Mouse (Mus musculus): ENCODE data around the gene Macrod1. TPM values are rescaled to one million over a fixed set of nuclear protein-coding genes. Genes with fewer than 3 reads are reported as not detected.

Gene Macrod1
- total and polyA plus RNA-seq, 3 experiments, result 0.60 TPM; not detected in 2

DNA sequence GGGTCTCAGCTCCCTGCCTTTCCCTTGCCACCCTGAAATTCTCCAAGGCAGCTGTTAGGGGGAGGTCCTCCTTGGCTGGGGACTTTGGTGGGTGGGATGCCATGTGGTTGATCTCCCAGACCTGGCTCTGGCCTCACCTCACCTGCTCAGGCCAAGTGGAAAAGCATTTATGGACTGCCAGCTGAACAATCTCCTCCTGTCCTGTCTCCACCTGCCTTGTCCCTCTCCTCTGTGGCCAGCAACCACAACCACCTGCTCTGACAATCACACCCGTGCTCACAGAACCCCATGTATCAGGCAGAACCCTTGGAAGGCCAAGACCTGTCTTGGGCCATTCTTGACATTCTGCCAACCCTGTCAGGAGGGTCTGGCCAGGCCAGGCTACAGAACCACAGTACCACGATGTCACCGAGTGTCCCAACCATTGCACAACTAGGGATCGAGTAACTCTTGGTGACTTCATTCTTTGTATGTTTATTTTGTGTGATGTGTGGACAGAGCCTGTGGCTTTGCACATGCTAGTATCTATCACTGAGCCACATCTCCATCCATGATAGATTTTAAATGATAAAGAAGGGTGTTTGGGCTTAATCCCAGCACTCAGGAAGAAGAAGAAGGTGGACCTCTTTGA lies 69.0 kb downstream of the Macrod1 start:
- TF ChIP-seq GATA2 (IDR thresholded peaks at IDR 0.05; ENCODE audit: borderline replicate concordance, low read depth, low read length) (no peak), GATA1 (IDR thresholded peaks at IDR 0.05; ENCODE audit: borderline replicate concordance, low read length) (no peak), CTCF (IDR thresholded peaks at IDR 0.05; ENCODE audit: low read depth, low read length) (no peak), TAL1 (conservative IDR thresholded peaks at IDR 0.05; ENCODE audit: low read depth, low read length) (no peak), POLR2AphosphoS5 (IDR thresholded peaks at IDR 0.05; ENCODE audit: insufficient replicate concordance, low read depth, low read length) (no peak)
- no peak overlapping the region for H3K4me3 ChIP-seq (ENCODE audit: low read depth, low read length)
- no peaks in the 10 kb centered on the region for H3K9me3 ChIP-seq (replicated peaks)
- H3K27me3 ChIP-seq (ENCODE audit: insufficient read depth, low read length), result peaks cover 15% of the 10 kb centered on the region
- no peaks in the 10 kb centered on the region for H3K36me3 ChIP-seq (replicated peaks)
- H3K4me1 ChIP-seq (ENCODE audit: insufficient read depth, low read depth, low read length), result no peaks in the 10 kb centered on the region
- ATAC-seq (ENCODE audit: extremely low read depth, insufficient number of reproducible peaks, low FRiP score, poor library complexity, severe bottlenecking) (no peak), DNase-seq (ENCODE audit: low spot score) (no peak)

DNA sequence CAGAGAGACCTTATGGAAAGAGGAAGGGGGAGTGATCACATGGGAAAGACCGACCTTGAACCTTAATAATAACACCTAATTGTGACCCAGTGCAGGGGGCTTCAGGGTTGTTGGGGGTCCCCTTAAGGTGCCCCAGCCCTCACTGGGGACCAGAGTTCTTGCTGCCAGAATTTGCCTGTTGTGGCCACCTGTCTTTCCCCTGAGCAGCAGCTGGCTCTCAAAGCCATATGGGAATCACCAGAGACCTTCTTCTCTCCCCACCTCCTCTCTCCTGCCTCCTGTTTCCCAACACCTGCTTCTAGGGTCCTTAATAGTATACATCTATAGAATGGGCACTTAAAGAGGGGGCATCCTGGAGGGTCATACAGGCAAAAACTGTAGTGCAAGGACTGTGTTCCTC lies 69.6 kb downstream of the Macrod1 start:
- Histone ChIP-seq H3K9me3 (replicated peaks) (no peaks in the 10 kb centered on the region), H3K27me3 (ENCODE audit: insufficient read depth, low read length) (peaks cover 16% of the 10 kb centered on the region), H3K4me3 (ENCODE audit: low read depth, low read length) (no peak overlapping the region), H3K36me3 (replicated peaks) (no peaks in the 10 kb centered on the region), H3K4me1 (ENCODE audit: insufficient read depth, low read depth, low read length) (no peaks in the 10 kb centered on the region)
- no peak for ATAC-seq (ENCODE audit: extremely low read depth, insufficient number of reproducible peaks, low FRiP score, poor library complexity, severe bottlenecking)
- DNase-seq (ENCODE audit: low spot score), result no peak
- TF ChIP-seq GATA2 (IDR thresholded peaks at IDR 0.05; ENCODE audit: borderline replicate concordance, low read depth, low read length) (no peak), POLR2AphosphoS5 (IDR thresholded peaks at IDR 0.05; ENCODE audit: insufficient replicate concordance, low read depth, low read length) (no peak), CTCF (IDR thresholded peaks at IDR 0.05; ENCODE audit: low read depth, low read length) (no peak), GATA1 (IDR thresholded peaks at IDR 0.05; ENCODE audit: borderline replicate concordance, low read length) (no peak), TAL1 (conservative IDR thresholded peaks at IDR 0.05; ENCODE audit: low read depth, low read length) (no peak)

DNA sequence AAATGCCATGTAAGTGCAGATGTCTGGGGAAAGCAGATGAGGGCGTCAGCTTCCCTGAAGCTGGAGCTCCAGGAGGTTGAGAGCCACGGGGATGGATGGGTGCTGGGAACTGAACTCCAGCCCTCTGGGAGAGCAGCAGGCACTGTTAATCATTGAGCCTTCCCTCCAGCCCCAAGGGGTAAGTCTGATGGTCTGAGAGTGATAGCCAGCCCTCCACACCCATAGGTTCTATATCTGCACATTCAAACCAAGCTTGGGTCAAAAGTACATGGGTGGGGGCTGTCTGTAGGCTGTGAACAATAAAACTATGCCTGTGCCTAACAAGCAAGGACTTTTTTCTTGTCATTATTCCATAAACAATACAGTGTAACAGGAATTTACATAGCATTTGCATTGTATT lies 70.3 kb downstream of the Macrod1 start:
- Histone ChIP-seq H3K4me3 (ENCODE audit: low read depth, low read length) (no peak overlapping the region), H3K36me3 (replicated peaks) (no peaks in the 10 kb centered on the region), H3K27me3 (ENCODE audit: insufficient read depth, low read length) (peaks cover 19% of the 10 kb centered on the region), H3K9me3 (replicated peaks) (no peaks in the 10 kb centered on the region), H3K4me1 (ENCODE audit: insufficient read depth, low read depth, low read length) (no peaks in the 10 kb centered on the region)
- no peak for ATAC-seq (ENCODE audit: extremely low read depth, insufficient number of reproducible peaks, low FRiP score, poor library complexity, severe bottlenecking)
- DNase-seq (ENCODE audit: low spot score), result no peak
- TF ChIP-seq GATA1 (IDR thresholded peaks at IDR 0.05; ENCODE audit: borderline replicate concordance, low read length) (no peak), GATA2 (IDR thresholded peaks at IDR 0.05; ENCODE audit: borderline replicate concordance, low read depth, low read length) (no peak), CTCF (IDR thresholded peaks at IDR 0.05; ENCODE audit: low read depth, low read length) (no peak), TAL1 (conservative IDR thresholded peaks at IDR 0.05; ENCODE audit: low read depth, low read length) (no peak), POLR2AphosphoS5 (IDR thresholded peaks at IDR 0.05; ENCODE audit: insufficient replicate concordance, low read depth, low read length) (no peak)

DNA sequence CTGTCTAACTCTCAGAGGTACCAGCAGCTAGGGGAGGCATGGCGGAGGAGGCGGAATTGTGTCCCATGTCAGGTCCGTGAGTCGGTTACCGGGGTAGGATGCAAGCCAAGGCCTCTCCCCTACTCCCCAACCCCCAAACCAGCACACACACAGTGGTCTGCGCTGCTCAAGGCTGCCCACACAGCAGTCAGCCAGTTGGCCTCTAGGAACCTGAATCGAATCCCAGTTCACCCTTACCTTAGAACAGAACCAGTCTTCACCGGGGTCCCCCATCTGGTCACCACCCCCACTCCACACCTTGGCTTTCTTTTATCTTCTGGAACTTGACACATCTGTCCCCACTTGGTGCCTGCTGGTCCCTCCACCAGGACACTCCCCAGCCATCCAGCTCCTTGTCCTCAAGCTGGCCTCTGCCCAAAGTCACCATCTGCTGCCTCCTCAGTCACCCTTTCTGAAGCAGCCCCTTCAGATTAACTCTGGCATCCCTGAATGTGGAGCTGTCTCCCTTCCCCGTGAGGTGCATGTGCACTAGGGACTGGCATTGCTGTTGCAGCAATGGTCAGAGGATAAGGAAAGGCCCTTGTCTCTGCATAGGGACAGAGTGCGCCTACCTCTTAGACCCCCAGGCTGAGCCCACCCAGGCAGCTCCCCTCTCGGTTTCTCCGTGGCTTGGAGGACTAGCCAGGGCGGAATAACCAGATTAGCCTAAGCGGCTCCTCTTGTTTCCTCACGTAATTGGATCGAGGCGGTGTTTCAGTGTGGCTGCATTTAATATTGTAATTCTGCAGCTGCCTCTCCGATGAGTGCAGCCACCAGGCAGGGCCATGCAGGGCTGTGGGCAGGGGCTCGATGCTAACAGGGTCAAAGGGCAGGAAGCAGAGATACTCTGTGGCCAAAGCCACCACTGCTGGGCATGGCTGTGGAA lies 72.2 kb downstream of the Macrod1 start:
- H3K27me3 ChIP-seq (ENCODE audit: insufficient read depth, low read length), result peaks cover 23% of the 10 kb centered on the region
- no peak overlapping the region for H3K4me3 ChIP-seq (ENCODE audit: low read depth, low read length)

DNA sequence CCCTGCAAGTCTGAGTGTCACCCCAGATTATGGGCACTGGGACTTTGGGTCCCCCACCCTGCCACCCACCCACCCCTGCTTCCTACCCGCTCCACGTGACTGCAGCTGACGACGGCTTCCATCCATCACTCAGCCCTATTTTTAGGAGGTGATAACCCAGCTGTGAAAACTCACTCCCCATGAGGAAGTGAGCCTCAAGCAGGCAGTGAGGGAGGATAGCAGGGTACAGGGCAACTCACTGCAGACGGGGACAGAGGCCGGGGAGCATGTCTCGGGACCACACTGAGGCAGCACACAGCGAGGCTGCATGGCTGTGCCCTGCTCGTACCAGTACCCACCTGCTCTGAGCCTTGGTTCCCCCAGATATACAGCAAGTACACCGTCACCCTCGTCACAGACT lies 73.7 kb downstream of the Macrod1 start:
- TF ChIP-seq CTCF (IDR thresholded peaks at IDR 0.05; ENCODE audit: low read depth, low read length), result no peak
- no peak for TF ChIP-seq TAL1 (conservative IDR thresholded peaks at IDR 0.05; ENCODE audit: low read depth, low read length)
- TF ChIP-seq GATA1 (IDR thresholded peaks at IDR 0.05; ENCODE audit: borderline replicate concordance, low read length), result no peak
- TF ChIP-seq GATA2 (IDR thresholded peaks at IDR 0.05; ENCODE audit: borderline replicate concordance, low read depth, low read length), result no peak
- no peak for TF ChIP-seq POLR2AphosphoS5 (IDR thresholded peaks at IDR 0.05; ENCODE audit: insufficient replicate concordance, low read depth, low read length)
- H3K4me3 ChIP-seq (ENCODE audit: low read depth, low read length), result no peak overlapping the region
- H3K4me1 ChIP-seq (ENCODE audit: insufficient read depth, low read depth, low read length), result no peaks in the 10 kb centered on the region
- H3K27me3 ChIP-seq (ENCODE audit: insufficient read depth, low read length), result peaks cover 31% of the 10 kb centered on the region
- H3K9me3 ChIP-seq (replicated peaks), result no peaks in the 10 kb centered on the region
- no peaks in the 10 kb centered on the region for H3K36me3 ChIP-seq (replicated peaks)
- DNase-seq (ENCODE audit: low spot score) (no peak), ATAC-seq (ENCODE audit: extremely low read depth, insufficient number of reproducible peaks, low FRiP score, poor library complexity, severe bottlenecking) (no peak)

More for the DNA sequence above, 72.2 kb downstream of the Macrod1 start:
- H3K9me3 ChIP-seq (replicated peaks), result no peaks in the 10 kb centered on the region
- no peak for ATAC-seq (ENCODE audit: extremely low read depth, insufficient number of reproducible peaks, low FRiP score, poor library complexity, severe bottlenecking)
- no peaks in the 10 kb centered on the region for H3K36me3 ChIP-seq (replicated peaks)
- no peak for TF ChIP-seq CTCF (IDR thresholded peaks at IDR 0.05; ENCODE audit: low read depth, low read length)
- no peak for TF ChIP-seq GATA1 (IDR thresholded peaks at IDR 0.05; ENCODE audit: borderline replicate concordance, low read length)
- no peak for TF ChIP-seq GATA2 (IDR thresholded peaks at IDR 0.05; ENCODE audit: borderline replicate concordance, low read depth, low read length)
- TF ChIP-seq POLR2AphosphoS5 (IDR thresholded peaks at IDR 0.05; ENCODE audit: insufficient replicate concordance, low read depth, low read length), result no peak
- no peak for TF ChIP-seq TAL1 (conservative IDR thresholded peaks at IDR 0.05; ENCODE audit: low read depth, low read length)
- H3K4me1 ChIP-seq (ENCODE audit: insufficient read depth, low read depth, low read length), result no peaks in the 10 kb centered on the region
- no peak for DNase-seq (ENCODE audit: low spot score)

DNA sequence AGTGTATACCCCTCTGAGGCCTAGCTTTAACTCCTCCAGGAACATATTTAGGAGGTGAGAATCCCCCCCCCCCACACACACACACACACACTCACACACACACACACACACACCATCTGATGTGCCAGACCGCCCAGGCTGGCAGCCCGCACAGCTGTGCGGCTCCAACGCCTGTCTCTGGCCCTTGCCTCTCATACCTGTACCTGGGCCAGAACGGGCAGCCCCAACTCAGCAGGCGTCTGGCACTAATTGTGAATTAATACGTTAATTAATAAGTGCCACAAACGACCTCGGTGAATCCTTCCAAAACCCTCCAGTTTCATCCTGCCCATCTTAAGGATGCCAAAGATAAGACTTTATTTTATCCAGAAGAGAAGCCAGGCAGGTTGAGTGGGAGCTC lies 76.8 kb downstream of the Macrod1 start:
- no peak overlapping the region for H3K4me3 ChIP-seq (ENCODE audit: low read depth, low read length)
- no peaks in the 10 kb centered on the region for H3K9me3 ChIP-seq (replicated peaks)
- ATAC-seq (ENCODE audit: extremely low read depth, insufficient number of reproducible peaks, low FRiP score, poor library complexity, severe bottlenecking), result no peak
- H3K27me3 ChIP-seq (ENCODE audit: insufficient read depth, low read length), result peaks cover 50% of the 10 kb centered on the region
- no peak for DNase-seq (ENCODE audit: low spot score)
- no peaks in the 10 kb centered on the region for H3K36me3 ChIP-seq (replicated peaks)
- no peaks in the 10 kb centered on the region for H3K4me1 ChIP-seq (ENCODE audit: insufficient read depth, low read depth, low read length)
- TF ChIP-seq GATA2 (IDR thresholded peaks at IDR 0.05; ENCODE audit: borderline replicate concordance, low read depth, low read length) (no peak), POLR2AphosphoS5 (IDR thresholded peaks at IDR 0.05; ENCODE audit: insufficient replicate concordance, low read depth, low read length) (no peak), GATA1 (IDR thresholded peaks at IDR 0.05; ENCODE audit: borderline replicate concordance, low read length) (no peak), TAL1 (conservative IDR thresholded peaks at IDR 0.05; ENCODE audit: low read depth, low read length) (no peak), CTCF (IDR thresholded peaks at IDR 0.05; ENCODE audit: low read depth, low read length) (no peak)
